In the genomic region with DNA sequence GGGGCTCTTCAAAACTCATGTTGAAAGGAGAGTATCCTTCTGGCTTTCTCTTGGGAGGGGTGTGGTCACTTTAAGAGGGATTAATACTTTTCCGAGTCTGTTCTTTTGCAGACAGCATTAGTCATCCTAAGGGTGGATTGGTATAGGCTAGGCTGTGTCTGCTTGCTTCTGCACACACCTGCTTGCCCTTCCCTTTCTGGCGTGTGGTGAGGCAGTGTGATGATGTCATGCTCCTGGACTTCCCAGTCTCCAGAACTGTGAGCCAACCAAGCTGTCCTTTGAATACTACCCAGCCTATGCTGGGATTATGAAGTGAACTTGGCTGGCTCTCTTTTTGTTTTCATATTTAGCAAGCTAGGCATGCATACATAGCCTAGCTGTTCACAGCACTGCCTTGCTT, we compare ENCODE assay signal across 11 mouse cellular contexts. TPM values are rescaled to one million over a fixed set of nuclear protein-coding genes. Genes with fewer than 3 reads are reported as not detected.
DNase-seq lines count a peak whose midpoint lies in the region; ATAC-seq and TF ChIP-seq lines count a peak whose summit lies in the region.
"Had no signal": no experiment of that assay in that cellular context is flagged by ENCODE, and none has a peak within 500 bp of the region (broad histone marks: within the 10 kb centered on the region; RNA-seq: fewer than 3 reads in every experiment).

No protein-coding gene starts in this region.

- in situ Hi-C loops in CH12.LX (cut with MboI; ENCODE audit: low pct_ligation_motif_present, low pct_unique_long_range_greater_than_20kb, low sequenced_read_pairs) = no loop called here

- H3K9ac ChIP-seq in heart, postnatal 0 days (replicated peaks; ENCODE audit: low read depth, low read length) = no peak overlapping the region
- no peak overlapping the region for H3K9ac ChIP-seq in heart, embryonic 11.5 days (ENCODE audit: low read depth, low read length)
- H3K9ac ChIP-seq in CH12.LX (ENCODE audit: insufficient read depth, low read depth) = no peak overlapping the region
- H3K9ac ChIP-seq in intestine, embryonic 14.5 days (ENCODE audit: low read length) = no peak overlapping the region
- H3K9ac ChIP-seq in neural tube, embryonic 15.5 days (replicated peaks) = no peak overlapping the region
- H3K9ac ChIP-seq: hindbrain, embryonic 15.5 days had no signal

- no peak overlapping the region for H3K4me3 ChIP-seq in heart, postnatal 0 days (ENCODE audit: low read depth, low read length)
- H3K4me3 ChIP-seq in heart, embryonic 11.5 days (ENCODE audit: low read depth, low read length) = no peak overlapping the region
- H3K4me3 ChIP-seq in CH12.LX (replicated peaks in 1 of 3; ENCODE audit: low read depth in 2 of 3, low read length in 2 of 3, poor library complexity in 1 of 3) = no peak overlapping the region
- no peak overlapping the region for H3K4me3 ChIP-seq in intestine, embryonic 14.5 days (ENCODE audit: low read depth, low read length)
- no peak overlapping the region for H3K4me3 ChIP-seq in neural tube, embryonic 15.5 days (replicated peaks)
- H3K4me3 ChIP-seq: forebrain, embryonic 10.5 days; gastrocnemius, adult 2 months; hindbrain, embryonic 15.5 days had no signal

- H3K36me3 ChIP-seq in heart, postnatal 0 days (replicated peaks; ENCODE audit: control insufficient read depth, insufficient read depth, low read length) = no peaks in the 10 kb centered on the region
- no peaks in the 10 kb centered on the region for H3K36me3 ChIP-seq in heart, embryonic 11.5 days (ENCODE audit: control insufficient read depth, insufficient read depth, low read length)
- no peaks in the 10 kb centered on the region for H3K36me3 ChIP-seq in CH12.LX (replicated peaks in 1 of 2; ENCODE audit: control insufficient read depth in 1 of 2, insufficient read depth in 1 of 2, low read length in 1 of 2)
- no peaks in the 10 kb centered on the region for H3K36me3 ChIP-seq in intestine, embryonic 14.5 days (ENCODE audit: control insufficient read depth, insufficient read depth, low read length)
- no peaks in the 10 kb centered on the region for H3K36me3 ChIP-seq in neural tube, embryonic 15.5 days
- H3K36me3 ChIP-seq: forebrain, embryonic 10.5 days; hindbrain, embryonic 15.5 days had no signal

- TF ChIP-seq EP300 in heart, postnatal 0 days (IDR thresholded peaks at IDR 0.05; ENCODE audit: low read depth) = no peak
- no peak for TF ChIP-seq EP300 in CH12.LX (IDR thresholded peaks at IDR 0.05; ENCODE audit: low read length)

- H3K27me3 ChIP-seq in heart, postnatal 0 days (ENCODE audit: control insufficient read depth, insufficient read depth, low read length) = no peaks in the 10 kb centered on the region
- no peaks in the 10 kb centered on the region for H3K27me3 ChIP-seq in heart, embryonic 11.5 days (ENCODE audit: control insufficient read depth, insufficient read depth, low read length)
- no peaks in the 10 kb centered on the region for H3K27me3 ChIP-seq in CH12.LX (replicated peaks)
- H3K27me3 ChIP-seq in intestine, embryonic 14.5 days (replicated peaks; ENCODE audit: control insufficient read depth, insufficient read depth, low read length) = no peaks in the 10 kb centered on the region
- H3K27me3 ChIP-seq in neural tube, embryonic 15.5 days (replicated peaks) = no peaks in the 10 kb centered on the region
- H3K27me3 ChIP-seq: hindbrain, embryonic 15.5 days had no signal

- peak; percentile 57; the same call in 1 of the 2 replicates for ATAC-seq in heart, postnatal 0 days (ENCODE audit: insufficient read depth, low read depth)
- ATAC-seq in heart, embryonic 11.5 days (replicated peaks; ENCODE audit: insufficient number of reproducible peaks, low FRiP score, low TSS enrichment) = no peak
- peak; percentile 83 for ATAC-seq in intestine, embryonic 14.5 days (replicated peaks; ENCODE audit: low FRiP score, low TSS enrichment, low read depth)
- ATAC-seq in neural tube, embryonic 15.5 days (ENCODE audit: low FRiP score) = no peak

- TF ChIP-seq POLR2A in CH12.LX (IDR thresholded peaks at IDR 0.05; ENCODE audit: low read depth, low read length) = no peak

- no peaks in the 10 kb centered on the region for H3K79me2 ChIP-seq in CH12.LX (replicated peaks; ENCODE audit: control insufficient read depth, extremely low read depth, insufficient read depth, poor library complexity, severe bottlenecking)

- H3K27ac ChIP-seq in heart, postnatal 0 days (ENCODE audit: low read depth) = no peak overlapping the region
- H3K27ac ChIP-seq in heart, embryonic 11.5 days (ENCODE audit: low read depth, low read length) = no peak overlapping the region
- no peak overlapping the region for H3K27ac ChIP-seq in CH12.LX (ENCODE audit: insufficient read depth, low read depth)
- no peak overlapping the region for H3K27ac ChIP-seq in intestine, embryonic 14.5 days (ENCODE audit: low read depth)
- no peak overlapping the region for H3K27ac ChIP-seq in neural tube, embryonic 15.5 days (replicated peaks)
- H3K27ac ChIP-seq: forebrain, embryonic 10.5 days; gastrocnemius, adult 2 months; hindbrain, embryonic 15.5 days had no signal

- peak; percentile 36 for DNase-seq in heart, postnatal 0 days (ENCODE audit: low spot score)
- DNase-seq in 3134 (ENCODE audit: extremely low read depth, insufficient read length, low spot score) (peak; percentile 76), CH12.LX (ENCODE audit: extremely low read depth) (no peak)
- no peak for DNase-seq in intestine, embryonic 14.5 days (ENCODE audit: low spot score)
- DNase-seq in layer of hippocampus, postnatal 25 days (ENCODE audit: extremely low spot score in 1 of 2, low spot score in 1 of 2) = no peak
- DNase-seq: gastrocnemius, adult 2 months; lung, postnatal 4 days had no signal

- H3K4me2 ChIP-seq in heart, postnatal 0 days (ENCODE audit: low read depth, low read length) = no peak overlapping the region
- no peak overlapping the region for H3K4me2 ChIP-seq in heart, embryonic 11.5 days
- peak overlapping the region; percentile 72; the same call in 1 of the 2 replicates for H3K4me2 ChIP-seq in CH12.LX (ENCODE audit: insufficient read depth, low read depth, poor library complexity, severe bottlenecking)
- no peak overlapping the region for H3K4me2 ChIP-seq in intestine, embryonic 14.5 days (ENCODE audit: low read length)
- no peak overlapping the region for H3K4me2 ChIP-seq in neural tube, embryonic 15.5 days
- H3K4me2 ChIP-seq: hindbrain, embryonic 15.5 days had no signal

- TF ChIP-seq RAD21 in CH12.LX (IDR thresholded peaks at IDR 0.05; ENCODE audit: low read depth, low read length) = no peak

- peaks cover 12% of the 10 kb centered on the region; the same call in 1 of the 2 replicates for H3K4me1 ChIP-seq in heart, postnatal 0 days (ENCODE audit: control insufficient read depth, insufficient read depth)
- peaks cover 6% of the 10 kb centered on the region; the same call in 1 of the 2 replicates for H3K4me1 ChIP-seq in heart, embryonic 11.5 days (ENCODE audit: control insufficient read depth, insufficient read depth, low read length)
- peaks cover 17 to 30% of the 10 kb centered on the region in 2 experiments for H3K4me1 ChIP-seq in CH12.LX (ENCODE audit: control insufficient read depth in 1 of 2, insufficient read depth in 2 of 2)
- H3K4me1 ChIP-seq in intestine, embryonic 14.5 days (replicated peaks; ENCODE audit: control insufficient read depth, insufficient read depth, low read length) = 0 out of 2 replicates have a peak, but pooled peaks cover 3% of the 10 kb centered on the region
- H3K4me1 ChIP-seq in neural tube, embryonic 15.5 days = peaks cover 9% of the 10 kb centered on the region

- 22% methylated on average over 2 of the region's 2 CpGs for WGBS in heart, postnatal 0 days
- 32% methylated on average over 2 of the region's 2 CpGs for WGBS in heart, embryonic 11.5 days (ENCODE audit: insufficient replicate concordance)
- WGBS in intestine, embryonic 14.5 days = 17% methylated on average over 2 of the region's 2 CpGs
- WGBS in neural tube, embryonic 15.5 days = 56% methylated on average over 2 of the region's 2 CpGs

- H3K9me3 ChIP-seq in heart, postnatal 0 days (replicated peaks; ENCODE audit: control insufficient read depth, low read length) = no peaks in the 10 kb centered on the region
- H3K9me3 ChIP-seq in heart, embryonic 11.5 days (replicated peaks; ENCODE audit: control insufficient read depth, low read length) = no peaks in the 10 kb centered on the region
- peaks cover 4% of the 10 kb centered on the region for H3K9me3 ChIP-seq in CH12.LX (replicated peaks; ENCODE audit: low read length)
- no peaks in the 10 kb centered on the region for H3K9me3 ChIP-seq in intestine, embryonic 14.5 days (ENCODE audit: control insufficient read depth, low read length)
- no peaks in the 10 kb centered on the region for H3K9me3 ChIP-seq in neural tube, embryonic 15.5 days (replicated peaks)
- H3K9me3 ChIP-seq: forebrain, embryonic 10.5 days; hindbrain, embryonic 15.5 days had no signal

- TF ChIP-seq CTCF in heart, postnatal 0 days (IDR thresholded peaks at IDR 0.05; ENCODE audit: low read depth) = no peak
- no peak for TF ChIP-seq CTCF in CH12.LX (conservative IDR thresholded peaks at IDR 0.05 in 1 of 2, IDR thresholded peaks at IDR 0.05 in 1 of 2; ENCODE audit: low read depth in 2 of 2, low read length in 2 of 2)

- dilution Hi-C loops in CH12.LX (cut with MboI; ENCODE audit: extremely low pct_ligation_motif_present, extremely low pct_unique_long_range_greater_than_20kb, low sequenced_read_pairs) = no loop called here

TF ChIP-seq in CH12.LX, 34 proteins besides CTCF, POLR2A, EP300 and RAD21:
- no peak for TF ChIP-seq JUN (IDR thresholded peaks at IDR 0.05; ENCODE audit: insufficient read depth, low read depth, low read length)
- no peak for TF ChIP-seq NELFE (IDR thresholded peaks at IDR 0.05; ENCODE audit: low read depth, low read length)
- no peak for TF ChIP-seq USF1 (IDR thresholded peaks at IDR 0.05; ENCODE audit: low read depth, low read length)
- TF ChIP-seq CHD2 (IDR thresholded peaks at IDR 0.05; ENCODE audit: low read length) = no peak
- no peak for TF ChIP-seq PAX5 (IDR thresholded peaks at IDR 0.05; ENCODE audit: low read length)

RNA-seq across cellular contexts. Expression of gene Map4k4, which starts 5.6 kb away (rescaled TPM):
- 106 and 129 TPM in 2 replicates for total RNA-seq in heart, postnatal 0 days (2014; rRNA removed; ENCODE audit: low replicate concordance)
- polyA plus RNA-seq in heart, postnatal 0 days (2015; fragmentation: Nextera tagmentation; extraction: Ambion mirVana) = 17.0 and 17.4 TPM in 2 replicates
- polyA plus RNA-seq in heart, embryonic 11.5 days (2014; fragmentation: Nextera tagmentation; extraction: Ambion mirVana) = 19.4 and 23.7 TPM in 2 replicates
- 33.3 and 41.0 TPM in 2 replicates for total RNA-seq in CH12.LX (2012; rRNA removed)
- total RNA-seq in CH12.LX (2014; rRNA removed) = 20.3 and 21.8 TPM in 2 replicates
- polyA plus RNA-seq in CH12.LX (2012; ENCODE audit: insufficient read length, low read depth) = 46.3 and 47.0 TPM in 2 replicates
- polyA plus RNA-seq in intestine, embryonic 14.5 days (2014; fragmentation: Nextera tagmentation; extraction: Ambion mirVana) = 28.3 and 35.4 TPM in 2 replicates
- 31.1 and 35.7 TPM in 2 replicates for polyA plus RNA-seq in neural tube, embryonic 15.5 days (2015; fragmentation: Nextera tagmentation; extraction: Ambion mirVana)
- total RNA-seq in layer of hippocampus, postnatal 25 days (2021) = 100 to 1,000 TPM; 154 to 180 TPM

Comparison
In these comparisons a context has a peak if more than half of its experiments do, and no peak if none do; other contexts are left out.
1. ATAC-seq: peak in heart, postnatal 0 days (single experiment) and intestine, embryonic 14.5 days (single experiment); none in heart, embryonic 11.5 days (single experiment) and neural tube, embryonic 15.5 days (single experiment).
2. DNase-seq: peak in heart, postnatal 0 days (single experiment) and 3134 (single experiment); none in CH12.LX (single experiment), intestine, embryonic 14.5 days (single experiment) and layer of hippocampus, postnatal 25 days (0 of 2).